Mouse (Mus musculus): ENCODE measurements around the gene Rpn1. TPM values are rescaled to one million over a fixed set of nuclear protein-coding genes. Genes with fewer than 3 reads are reported as not detected.

Gene Rpn1
- polyA plus RNA-seq, 1 experiment from 2014 or later: 345 TPM

DNA sequence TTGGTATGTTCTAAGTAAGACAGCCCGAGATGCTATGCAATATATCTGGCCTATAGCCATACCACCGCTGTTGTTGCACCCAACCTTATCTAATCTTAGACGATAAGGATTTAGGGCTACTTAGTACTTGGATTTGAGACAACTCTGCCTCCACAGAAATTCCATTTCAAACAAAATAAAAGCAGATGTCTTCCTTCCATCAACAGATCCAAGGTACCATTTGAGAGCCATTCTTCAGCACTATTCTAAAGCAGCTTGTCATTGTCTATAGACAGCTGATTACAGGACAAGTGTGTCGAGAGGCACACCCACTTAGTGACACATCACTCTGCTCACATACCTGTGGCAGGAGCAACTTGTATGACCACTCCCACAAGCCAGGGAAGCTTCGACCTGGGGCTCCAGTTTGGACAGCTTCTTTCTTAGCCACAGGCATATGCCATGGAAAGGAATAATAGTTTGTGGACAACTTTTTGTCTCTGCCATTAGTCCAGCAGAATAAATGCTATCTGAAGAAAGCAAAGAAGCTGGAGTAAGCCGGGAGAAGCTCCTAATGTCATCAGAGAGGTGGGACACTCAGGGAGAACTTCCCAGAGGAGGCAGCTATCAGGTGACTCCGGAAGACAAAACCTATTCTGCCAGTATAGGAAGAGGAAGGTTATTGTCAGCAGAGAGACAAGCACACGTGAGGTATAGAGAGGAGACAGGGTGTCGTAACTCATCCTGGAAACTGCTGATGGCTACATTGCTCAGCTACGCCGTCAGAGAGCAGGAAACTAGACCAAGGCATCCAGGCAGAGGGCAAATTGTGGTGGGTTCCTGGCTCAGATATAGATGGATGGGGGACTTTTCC, 30.8 kb upstream of the Rpn1 start:
- no peak overlapping the region for H3K4me3 ChIP-seq
- no peaks in the 10 kb centered on the region for H3K36me3 ChIP-seq
- WGBS: 65% methylated on average over 11 of the region's 11 CpGs
- H3K9me3 ChIP-seq: no peaks in the 10 kb centered on the region
- peaks cover 15% of the 10 kb centered on the region for H3K27me3 ChIP-seq
- no peak overlapping the region for H3K27ac ChIP-seq
- no peak for ATAC-seq (ENCODE audit: insufficient number of reproducible peaks, insufficient read depth, low FRiP score, low TSS enrichment, low read depth)
- no peaks in the 10 kb centered on the region for H3K4me1 ChIP-seq
- no peak overlapping the region for H3K4me2 ChIP-seq
- no peak overlapping the region for H3K9ac ChIP-seq

GRCm38 (mm10) chr6:88054081-88054835, 30.0 kb upstream of the Rpn1 start:
- peaks cover 8% of the 10 kb centered on the region for H3K27me3 ChIP-seq
- no peak overlapping the region for H3K4me3 ChIP-seq
- ATAC-seq (ENCODE audit: insufficient number of reproducible peaks, insufficient read depth, low FRiP score, low TSS enrichment, low read depth): no peak
- no peak overlapping the region for H3K4me2 ChIP-seq
- no peaks in the 10 kb centered on the region for H3K9me3 ChIP-seq
- no peaks in the 10 kb centered on the region for H3K36me3 ChIP-seq
- H3K27ac ChIP-seq: no peak overlapping the region
- WGBS: 60% methylated on average over 9 of the region's 9 CpGs
- no peak overlapping the region for H3K9ac ChIP-seq
- no peaks in the 10 kb centered on the region for H3K4me1 ChIP-seq

DNA sequence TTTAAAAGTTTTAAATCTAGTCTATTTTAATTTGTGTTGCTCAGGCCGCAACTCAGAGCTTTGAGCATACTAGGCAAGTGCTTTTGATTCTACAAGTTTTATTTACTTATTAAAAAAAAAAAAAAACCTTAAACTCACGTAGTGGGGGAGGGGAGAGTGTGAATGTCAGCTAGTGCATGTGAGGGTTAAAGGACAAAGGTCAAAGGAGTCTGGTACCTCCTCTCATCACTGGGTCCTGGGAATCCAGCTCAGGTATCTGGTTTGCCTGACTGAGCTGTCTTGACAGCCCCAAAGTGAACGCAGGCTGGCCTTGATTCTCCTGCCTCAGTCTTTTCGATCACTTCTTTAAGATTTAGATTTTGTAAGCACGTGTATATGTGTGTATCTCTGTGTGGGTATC, 28.6 kb upstream of the Rpn1 start:
- Histone ChIP-seq H3K4me1 (no peaks in the 10 kb centered on the region), H3K4me2 (no peak overlapping the region), H3K9me3 (no peaks in the 10 kb centered on the region), H3K4me3 (no peak overlapping the region), H3K27me3 (peaks cover 8% of the 10 kb centered on the region), H3K9ac (no peak overlapping the region), H3K36me3 (no peaks in the 10 kb centered on the region), H3K27ac (no peak overlapping the region)
- 70% methylated on average over 5 of the region's 5 CpGs for WGBS
- no peak for ATAC-seq (ENCODE audit: insufficient number of reproducible peaks, insufficient read depth, low FRiP score, low TSS enrichment, low read depth)

DNA sequence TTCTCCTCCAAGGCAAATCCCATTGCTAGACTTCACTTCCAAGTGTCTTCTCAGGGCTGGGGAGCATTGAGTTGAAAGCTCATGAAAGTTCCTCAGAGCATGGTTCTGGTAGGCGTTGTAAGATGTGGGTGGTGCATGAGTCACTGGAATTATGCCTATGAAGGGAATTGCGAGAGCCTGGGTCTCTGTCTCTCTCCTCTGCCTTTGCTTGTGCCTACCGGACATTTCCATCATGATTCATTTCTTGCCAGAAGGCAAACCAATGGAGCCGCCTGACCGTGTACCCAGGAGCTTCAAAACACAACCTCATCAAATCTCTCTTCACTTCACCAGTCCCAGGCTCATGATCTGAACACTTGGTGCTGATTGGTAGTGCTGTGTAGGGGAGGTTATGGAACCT, 27.4 kb upstream of the Rpn1 start:
- Histone ChIP-seq H3K4me3 (no peak overlapping the region), H3K4me1 (no peaks in the 10 kb centered on the region), H3K4me2 (no peak overlapping the region), H3K36me3 (no peaks in the 10 kb centered on the region), H3K9me3 (no peaks in the 10 kb centered on the region), H3K27me3 (peaks cover 8% of the 10 kb centered on the region), H3K27ac (no peak overlapping the region), H3K9ac (no peak overlapping the region)
- WGBS: 88% methylated on average over 5 of the region's 5 CpGs
- no peak for ATAC-seq (ENCODE audit: insufficient number of reproducible peaks, insufficient read depth, low FRiP score, low TSS enrichment, low read depth)

GRCm38 (mm10) chr6:88059903-88060302, 24.4 kb upstream of the Rpn1 start:
- Histone ChIP-seq H3K4me2 (no peak overlapping the region), H3K4me3 (no peak overlapping the region), H3K9ac (no peak overlapping the region), H3K27ac (no peak overlapping the region), H3K4me1 (no peaks in the 10 kb centered on the region), H3K9me3 (no peaks in the 10 kb centered on the region), H3K36me3 (no peaks in the 10 kb centered on the region), H3K27me3 (no peaks in the 10 kb centered on the region)
- 81% methylated on average over 5 of the region's 5 CpGs for whole genome bisulfite sequencing
- no peak for ATAC-seq (ENCODE audit: insufficient number of reproducible peaks, insufficient read depth, low FRiP score, low TSS enrichment, low read depth)

GRCm38 (mm10) chr6:88060602-88061001, 23.7 kb upstream of the Rpn1 start:
- WGBS: 77% methylated on average over 4 of the region's 4 CpGs
- H3K4me2 ChIP-seq: no peak overlapping the region

GRCm38 (mm10) chr6:88061406-88061805, 22.9 kb upstream of the Rpn1 start:
- Histone ChIP-seq H3K4me3 (no peak overlapping the region), H3K4me1 (no peaks in the 10 kb centered on the region), H3K4me2 (no peak overlapping the region), H3K27ac (no peak overlapping the region), H3K36me3 (no peaks in the 10 kb centered on the region), H3K9me3 (no peaks in the 10 kb centered on the region), H3K27me3 (no peaks in the 10 kb centered on the region), H3K9ac (no peak overlapping the region)
- no peak for ATAC-seq (ENCODE audit: insufficient number of reproducible peaks, insufficient read depth, low FRiP score, low TSS enrichment, low read depth)
- 79% methylated on average over 4 of the region's 4 CpGs for WGBS

More at GRCm38 (mm10) chr6:88060602-88061001, 23.7 kb upstream of the Rpn1 start:
- ATAC-seq (ENCODE audit: insufficient number of reproducible peaks, insufficient read depth, low FRiP score, low TSS enrichment, low read depth): no peak
- H3K27ac ChIP-seq: no peak overlapping the region
- no peaks in the 10 kb centered on the region for H3K36me3 ChIP-seq
- no peaks in the 10 kb centered on the region for H3K9me3 ChIP-seq
- no peaks in the 10 kb centered on the region for H3K27me3 ChIP-seq
- no peak overlapping the region for H3K9ac ChIP-seq
- H3K4me3 ChIP-seq: no peak overlapping the region
- H3K4me1 ChIP-seq: no peaks in the 10 kb centered on the region

DNA sequence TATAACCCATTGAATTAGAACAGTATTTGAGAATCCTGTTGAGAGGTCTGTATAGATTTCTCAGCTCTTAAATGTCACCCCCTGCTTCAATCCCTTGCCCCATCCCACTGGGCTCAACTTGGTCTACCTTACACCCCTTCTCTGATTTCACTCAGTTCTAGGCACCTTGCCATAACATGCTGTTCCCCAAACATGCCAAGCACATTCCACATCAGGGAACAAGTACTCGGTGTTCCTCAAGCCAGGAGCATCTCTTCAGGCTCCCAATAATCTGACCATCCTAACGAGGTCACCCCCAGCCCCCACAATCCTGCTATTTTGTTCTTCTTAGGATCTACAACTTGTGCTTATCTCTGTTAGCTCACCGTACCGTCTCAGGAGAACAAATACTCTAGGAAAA, 21.9 kb upstream of the Rpn1 start:
- 83% methylated on average over 4 of the region's 4 CpGs for WGBS
- ATAC-seq (ENCODE audit: insufficient number of reproducible peaks, insufficient read depth, low FRiP score, low TSS enrichment, low read depth): no peak

DNA sequence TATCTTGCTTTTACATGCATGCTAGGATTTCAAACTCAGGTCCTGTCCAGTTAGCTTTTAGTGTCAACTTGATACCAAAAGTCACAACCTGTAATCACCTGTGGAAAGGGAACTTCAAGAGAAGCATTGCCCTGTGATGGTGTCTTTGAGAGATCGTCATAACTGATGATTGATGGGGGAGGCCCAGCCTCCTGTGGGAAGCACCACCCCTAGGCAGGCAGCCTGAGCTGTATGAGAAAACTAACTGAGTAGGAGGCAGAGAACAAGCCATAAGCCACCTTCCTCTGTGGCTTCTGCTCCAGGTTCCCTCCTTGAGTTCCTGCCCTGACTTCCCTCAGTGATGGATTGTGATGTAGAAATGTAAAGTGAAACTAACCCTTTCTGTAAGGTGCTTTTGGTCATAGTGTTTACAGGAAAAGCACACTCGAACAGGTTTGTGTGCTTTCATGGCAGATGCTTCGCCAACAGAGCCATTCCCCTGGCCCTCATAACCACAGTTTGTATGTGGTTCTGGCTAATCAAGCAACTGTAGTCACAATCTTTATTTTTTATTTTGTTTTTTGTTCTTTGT, 20.1 kb upstream of the Rpn1 start:
- no peak for ATAC-seq (ENCODE audit: insufficient number of reproducible peaks, insufficient read depth, low FRiP score, low TSS enrichment, low read depth)
- no peak overlapping the region for H3K4me2 ChIP-seq
- 83% methylated on average over 3 of the region's 3 CpGs for WGBS

More for the DNA sequence above, 21.9 kb upstream of the Rpn1 start:
- Histone ChIP-seq H3K27me3 (no peaks in the 10 kb centered on the region), H3K27ac (no peak overlapping the region), H3K9me3 (no peaks in the 10 kb centered on the region), H3K9ac (no peak overlapping the region), H3K4me2 (no peak overlapping the region), H3K4me1 (no peaks in the 10 kb centered on the region), H3K4me3 (no peak overlapping the region), H3K36me3 (no peaks in the 10 kb centered on the region)

DNA sequence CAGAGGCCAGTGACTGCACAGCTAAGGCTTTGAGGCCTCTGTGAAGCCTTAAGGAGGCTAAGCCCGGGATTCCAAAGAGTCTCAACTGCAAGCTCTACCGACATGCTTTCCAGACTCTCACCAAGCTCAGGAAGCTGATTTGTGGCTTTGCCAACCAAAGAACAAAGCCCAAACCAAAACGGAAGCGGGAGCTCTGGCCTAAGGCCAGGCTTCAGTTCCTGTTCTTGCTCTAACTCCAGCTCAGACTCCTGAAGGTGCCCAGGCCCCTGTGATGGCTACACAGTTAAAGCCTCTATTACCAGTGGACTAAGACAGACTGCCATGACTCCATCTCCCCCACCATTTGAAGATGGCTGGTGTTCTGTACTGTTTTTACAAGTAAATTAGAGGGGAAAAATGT, 19.2 kb upstream of the Rpn1 start:
- Histone ChIP-seq H3K4me3 (no peak overlapping the region), H3K27ac (no peak overlapping the region), H3K27me3 (no peaks in the 10 kb centered on the region), H3K36me3 (no peaks in the 10 kb centered on the region), H3K4me2 (no peak overlapping the region), H3K4me1 (no peaks in the 10 kb centered on the region), H3K9ac (no peak overlapping the region), H3K9me3 (no peaks in the 10 kb centered on the region)
- ATAC-seq (ENCODE audit: insufficient number of reproducible peaks, insufficient read depth, low FRiP score, low TSS enrichment, low read depth): no peak
- 48% methylated on average over 4 of the region's 4 CpGs for WGBS

More for the DNA sequence above, 20.1 kb upstream of the Rpn1 start:
- no peaks in the 10 kb centered on the region for H3K27me3 ChIP-seq
- H3K9me3 ChIP-seq: no peaks in the 10 kb centered on the region
- H3K27ac ChIP-seq: no peak overlapping the region
- H3K9ac ChIP-seq: no peak overlapping the region
- no peaks in the 10 kb centered on the region for H3K4me1 ChIP-seq
- no peak overlapping the region for H3K4me3 ChIP-seq
- no peaks in the 10 kb centered on the region for H3K36me3 ChIP-seq

GRCm38 (mm10) chr6:88065968-88066367, 18.3 kb upstream of the Rpn1 start:
- Histone ChIP-seq H3K36me3 (no peaks in the 10 kb centered on the region), H3K4me3 (no peak overlapping the region), H3K27ac (no peak overlapping the region), H3K9me3 (no peaks in the 10 kb centered on the region), H3K4me2 (no peak overlapping the region), H3K4me1 (no peaks in the 10 kb centered on the region), H3K9ac (0 out of 2 replicates have a peak overlapping the region, but pooled peaks have one; percentile 22), H3K27me3 (no peaks in the 10 kb centered on the region)
- no peak for ATAC-seq (ENCODE audit: insufficient number of reproducible peaks, insufficient read depth, low FRiP score, low TSS enrichment, low read depth)
- WGBS: 52% methylated on average over 3 of the region's 3 CpGs
